Mouse (Mus musculus) adrenal gland, postnatal 10 days (tissue): ENCODE results near the gene Arhgef28. TPM values are rescaled to one million over a fixed set of nuclear protein-coding genes. Genes with fewer than 3 reads are reported as not detected.
A peak's percentile ranks its signal among the peaks of the same experiment; 100 is the strongest.
"Not testable (repeated sequence)": the region's sequence is repeated elsewhere in the genome, so short reads cannot be mapped to it uniquely, and the experiment has no call there.

ENCODE experiments used
- DNase-seq: peaks from one replicate; pipeline ENCODE4 v3.0.0; 2021; ENCODE audit warnings: mixed read lengths
- total RNA-seq, 2 experiments: library from RNA; stranded (reverse); gene quantifications; 2 replicates each; pipeline ENCODE4 v1.2.3; 2021

Gene Arhgef28
- total RNA-seq, 2 experiments from 2014 or later: 23.7 to 30.8 TPM

DNA sequence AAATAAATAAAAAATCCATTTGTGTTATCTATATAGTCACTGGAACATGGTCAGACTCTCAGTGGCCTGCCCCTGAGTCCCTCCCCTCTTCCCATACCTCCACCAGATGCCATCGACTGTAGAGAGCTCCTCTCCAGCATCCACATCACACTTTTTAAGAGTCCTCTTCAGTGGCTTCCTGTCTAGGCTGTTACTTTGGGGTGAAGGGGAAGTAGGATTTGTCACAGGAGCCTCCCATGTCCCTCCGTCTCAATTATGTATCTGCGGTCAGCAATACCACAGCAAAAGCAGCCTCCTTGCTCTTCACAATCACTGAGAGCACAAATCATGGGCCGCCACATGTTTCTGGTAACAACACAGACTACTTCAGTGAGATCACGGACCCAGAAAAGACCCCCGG lies 135.8 kb downstream of the Arhgef28 start:
- no peak for DNase-seq

DNA sequence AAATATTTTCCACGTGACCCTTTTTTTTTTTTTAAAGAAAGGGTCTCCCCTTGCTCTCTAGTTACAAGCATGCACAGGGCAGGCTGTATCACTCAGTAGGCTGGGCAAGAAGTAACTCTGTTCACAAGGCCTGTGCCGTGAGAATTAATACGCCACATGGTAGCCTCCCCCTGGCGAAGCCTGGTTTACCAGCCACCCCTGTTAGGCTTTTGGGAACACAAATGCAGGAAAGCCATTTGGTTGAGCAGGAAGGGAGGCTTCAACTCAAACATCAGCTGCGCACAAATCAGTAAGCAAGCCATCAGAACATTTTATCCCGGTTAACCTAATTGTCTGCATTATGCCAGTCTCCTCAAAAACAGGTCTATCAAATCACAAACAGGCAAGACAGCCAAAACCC lies 136.6 kb downstream of the Arhgef28 start:
- no peak for DNase-seq

- DNase-seq: no peak
These were observed 143.4 kb downstream of the Arhgef28 start for GRCm38 (mm10) chr13:98062843-98063242.

GRCm38 (mm10) chr13:98060121-98060520 lies 146.1 kb downstream of the Arhgef28 start:
- not testable (repeated sequence) for DNase-seq

GRCm38 (mm10) chr13:98055194-98055593 lies 151.0 kb downstream of the Arhgef28 start:
- no peak for DNase-seq

- peak; percentile 50 for DNase-seq
These were observed 165.6 kb downstream of the Arhgef28 start for GRCm38 (mm10) chr13:98040628-98041150.

- no peak for DNase-seq
These were observed 167.5 kb downstream of the Arhgef28 start for GRCm38 (mm10) chr13:98038731-98039130.

DNA sequence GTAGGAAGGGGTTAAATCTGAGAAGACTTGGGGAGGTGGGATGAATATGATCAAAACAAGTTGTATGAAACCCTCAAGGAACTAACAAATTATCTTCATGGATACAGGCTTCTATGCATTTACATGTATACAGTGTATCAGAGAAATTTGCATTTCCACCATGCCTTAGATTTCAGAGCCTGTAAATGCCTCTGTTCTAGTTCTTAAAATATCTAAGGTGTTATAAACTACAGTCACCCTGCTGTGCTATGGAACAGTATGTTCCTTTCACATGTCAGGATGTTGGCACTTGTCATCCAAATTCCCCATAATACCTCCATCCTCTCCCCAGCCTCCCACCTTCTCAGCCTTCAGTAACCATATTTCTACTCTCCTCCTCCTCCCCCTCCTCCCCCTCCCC lies 168.5 kb downstream of the Arhgef28 start:
- no peak for DNase-seq

GRCm38 (mm10) chr13:98031642-98031960 lies 174.6 kb downstream of the Arhgef28 start:
- no peak for DNase-seq

- peak; percentile 90 for DNase-seq
These were observed 175.1 kb downstream of the Arhgef28 start for GRCm38 (mm10) chr13:98030959-98031641.

GRCm38 (mm10) chr13:98030041-98030440 lies 176.2 kb downstream of the Arhgef28 start:
- no peak for DNase-seq

DNA sequence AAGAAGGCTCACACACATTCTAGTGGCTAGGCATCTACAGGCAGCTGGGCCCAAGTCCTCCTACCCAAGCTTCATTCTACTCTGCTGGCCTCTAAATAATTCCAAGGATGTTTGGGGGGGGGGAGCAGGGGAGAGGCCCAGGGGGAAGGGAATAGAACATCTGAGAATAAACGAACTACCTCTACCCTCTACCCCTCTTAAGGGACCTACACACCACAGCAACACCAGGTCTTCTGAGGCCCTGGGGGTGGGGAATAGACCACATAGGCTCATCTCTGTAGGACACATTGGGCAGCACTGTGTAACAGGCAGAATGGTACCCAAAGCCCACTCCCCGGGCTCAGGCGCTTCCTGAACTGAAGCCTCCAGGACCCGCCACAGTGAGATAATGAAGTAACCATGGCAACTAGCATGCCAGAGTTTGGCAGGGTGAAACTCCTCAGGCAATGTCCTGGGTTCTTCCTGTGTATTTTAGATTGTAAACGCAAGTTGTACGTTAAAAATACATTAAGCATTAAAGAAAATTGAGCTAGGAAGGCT lies 177.5 kb downstream of the Arhgef28 start:
- DNase-seq: no peak

- DNase-seq: peak; percentile 78
These were observed 178.5 kb downstream of the Arhgef28 start for GRCm38 (mm10) chr13:98027641-98028204.

DNA sequence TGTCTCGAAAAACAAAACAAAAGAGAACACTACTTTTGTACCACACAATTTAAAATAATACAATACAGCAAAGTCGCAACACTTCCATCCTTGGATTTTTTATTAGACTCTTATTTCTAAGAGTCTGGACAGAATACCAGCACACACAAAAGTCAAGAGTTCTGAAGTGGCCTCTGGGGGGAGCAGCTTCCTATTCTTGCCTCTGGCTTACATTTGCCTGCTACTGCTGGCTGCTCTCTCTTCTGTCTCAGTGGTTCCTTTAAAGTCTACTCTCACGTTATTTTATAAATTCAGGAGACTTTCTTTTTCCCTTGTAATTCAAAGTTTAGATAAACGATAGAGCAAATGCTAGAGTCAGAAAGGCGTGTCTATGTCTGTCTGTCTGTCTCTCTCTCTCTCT lies 179.1 kb downstream of the Arhgef28 start:
- DNase-seq: no peak

GRCm38 (mm10) chr13:98025706-98026504 lies 180.3 kb downstream of the Arhgef28 start:
- DNase-seq: no peak

DNA sequence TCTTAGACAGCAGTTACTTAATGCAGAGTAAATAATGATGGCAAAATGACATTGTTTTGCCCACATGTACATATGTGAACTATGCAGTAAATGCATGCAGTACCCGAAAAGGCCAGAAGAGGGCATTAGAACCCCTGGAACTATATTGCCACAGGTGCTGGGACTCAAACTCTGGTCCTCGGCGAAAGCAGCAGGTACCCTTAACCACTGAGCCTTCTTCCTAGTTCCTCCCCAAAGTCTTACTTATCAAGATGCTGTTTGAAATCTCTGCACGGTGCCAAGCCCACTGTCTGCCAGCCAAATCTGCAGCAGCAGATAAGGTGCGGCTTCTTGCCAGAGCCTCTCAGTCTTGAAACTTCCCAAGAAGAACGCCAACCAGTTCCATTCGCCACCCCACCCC lies 181.1 kb downstream of the Arhgef28 start:
- no peak for DNase-seq

GRCm38 (mm10) chr13:98024680-98025079 lies 181.6 kb downstream of the Arhgef28 start:
- no peak for DNase-seq

DNA sequence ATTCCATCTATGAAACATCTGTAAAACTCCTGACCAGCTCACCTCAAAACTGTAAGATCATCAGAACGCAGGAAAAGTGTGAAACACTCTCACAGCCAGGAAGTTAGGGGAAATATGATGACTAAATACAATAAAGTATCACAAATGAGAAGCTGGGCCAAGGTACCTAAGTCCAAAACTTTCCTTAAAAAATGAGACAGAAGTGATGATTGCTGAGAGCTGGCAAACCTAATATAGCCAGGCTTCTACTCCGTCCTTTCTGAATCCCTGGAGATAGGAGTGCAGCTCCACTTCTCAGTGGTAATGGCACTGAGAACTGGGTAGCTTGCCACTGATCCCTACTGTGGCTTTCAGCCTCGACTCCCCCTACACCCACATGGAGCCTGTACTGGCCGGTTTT lies 184.3 kb downstream of the Arhgef28 start:
- DNase-seq: no peak

GRCm38 (mm10) chr13:98018837-98019236 lies 187.4 kb downstream of the Arhgef28 start:
- not testable (repeated sequence) for DNase-seq

GRCm38 (mm10) chr13:98016923-98017588 lies 189.2 kb downstream of the Arhgef28 start:
- no peak for DNase-seq

DNA sequence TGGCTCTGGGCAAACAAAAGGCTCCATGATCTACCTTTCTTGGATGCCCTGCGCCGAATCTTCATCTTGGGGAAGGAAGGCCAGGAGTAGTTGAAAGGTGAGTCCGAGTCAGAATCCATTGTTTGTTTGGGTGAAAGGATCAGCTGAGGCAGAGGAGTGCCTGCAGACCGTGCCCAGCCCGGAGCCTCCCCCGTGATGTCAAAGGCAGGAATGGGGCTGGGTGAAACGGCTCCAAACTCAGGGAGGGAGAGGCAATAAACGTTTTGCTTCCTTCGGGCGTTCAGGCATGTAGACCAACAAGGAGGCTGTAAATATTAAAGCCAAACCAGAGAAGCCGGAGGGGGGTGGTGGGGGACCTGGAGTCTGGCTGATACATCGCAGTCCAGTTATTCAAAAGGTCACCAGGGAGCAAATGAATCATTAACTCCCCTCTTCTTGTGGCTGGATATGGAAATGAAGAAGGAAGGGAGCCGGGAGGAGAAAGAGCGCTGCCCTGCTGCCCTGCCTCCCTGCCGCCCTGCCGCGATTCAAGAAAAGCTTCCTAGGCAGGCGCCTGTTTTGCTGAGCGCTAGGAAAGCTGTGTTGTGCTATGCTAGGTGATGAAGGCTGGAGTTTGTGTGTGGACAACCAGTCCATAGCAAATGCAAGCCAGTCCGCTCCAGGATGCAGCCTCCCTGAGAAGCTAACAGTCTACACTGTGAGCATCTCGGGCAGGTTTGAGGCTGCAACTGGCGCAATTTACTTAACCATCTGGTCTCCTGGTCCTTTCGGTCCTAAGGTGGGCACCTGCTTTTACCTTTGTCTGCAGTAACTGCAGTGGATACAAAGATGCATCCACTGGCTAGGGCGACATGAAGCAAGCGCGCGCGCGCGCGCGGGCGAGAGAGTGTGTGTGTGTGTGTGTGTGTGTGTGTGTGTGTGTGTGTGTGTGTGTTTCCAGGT lies 190.0 kb downstream of the Arhgef28 start:
- DNase-seq: no peak
